Mouse (Mus musculus): ENCODE results near the gene Lnx2. TPM values are rescaled to one million over a fixed set of nuclear protein-coding genes. Genes with fewer than 3 reads are reported as not detected.

The Lnx2 gene
- polyA plus RNA-seq, 1 experiment from 2014 or later, result 17.2 TPM

GRCm38 (mm10) chr5:146983216-146983615 is 93.2 kb downstream of the Lnx2 start:
- H3K4me2 ChIP-seq (replicated peaks), result no peak overlapping the region
- 7% methylated on average over 8 of the region's 8 CpGs for WGBS
- H3K9me3 ChIP-seq (replicated peaks), result no peaks in the 10 kb centered on the region
- H3K36me3 ChIP-seq, result no peaks in the 10 kb centered on the region
- H3K4me3 ChIP-seq (replicated peaks), result no peak overlapping the region
- ATAC-seq (ENCODE audit: insufficient number of reproducible peaks, low FRiP score, low TSS enrichment, low read depth), result no peak
- H3K27me3 ChIP-seq, result peaks cover 12% of the 10 kb centered on the region
- 0 out of 2 replicates have a peak, but pooled peaks cover 3% of the 10 kb centered on the region for H3K4me1 ChIP-seq
- H3K27ac ChIP-seq (replicated peaks), result no peak overlapping the region
- H3K9ac ChIP-seq, result no peak overlapping the region

- Histone ChIP-seq H3K9me3 (replicated peaks) (no peaks in the 10 kb centered on the region), H3K4me1 (0 out of 2 replicates have a peak, but pooled peaks cover 3% of the 10 kb centered on the region), H3K36me3 (no peaks in the 10 kb centered on the region), H3K4me2 (replicated peaks) (no peak overlapping the region), H3K9ac (no peak overlapping the region), H3K27ac (replicated peaks) (no peak overlapping the region), H3K4me3 (replicated peaks) (no peak overlapping the region), H3K27me3 (peaks cover 12% of the 10 kb centered on the region)
- no peak for ATAC-seq (ENCODE audit: insufficient number of reproducible peaks, low FRiP score, low TSS enrichment, low read depth)
- 81% methylated on average over 6 of the region's 6 CpGs for WGBS
These were observed 95.0 kb downstream of the Lnx2 start for GRCm38 (mm10) chr5:146981376-146981775.

GRCm38 (mm10) chr5:146974781-146975123 is 101.6 kb downstream of the Lnx2 start:
- 56% methylated on average over 13 of the region's 13 CpGs for WGBS
- Histone ChIP-seq H3K27me3 (no peaks in the 10 kb centered on the region), H3K4me1 (no peaks in the 10 kb centered on the region), H3K4me3 (replicated peaks) (no peak overlapping the region), H3K9me3 (replicated peaks) (no peaks in the 10 kb centered on the region), H3K4me2 (replicated peaks) (no peak overlapping the region), H3K9ac (no peak overlapping the region), H3K27ac (replicated peaks) (no peak overlapping the region), H3K36me3 (no peaks in the 10 kb centered on the region)
- no peak for ATAC-seq (ENCODE audit: insufficient number of reproducible peaks, low FRiP score, low TSS enrichment, low read depth)

GRCm38 (mm10) chr5:146973858-146974780 is 102.3 kb downstream of the Lnx2 start:
- WGBS, result 79% methylated on average over 25 of the region's 25 CpGs
- Histone ChIP-seq H3K36me3 (no peaks in the 10 kb centered on the region), H3K9ac (no peak overlapping the region), H3K4me1 (no peaks in the 10 kb centered on the region), H3K9me3 (replicated peaks) (no peaks in the 10 kb centered on the region), H3K27ac (replicated peaks) (no peak overlapping the region), H3K4me3 (replicated peaks) (no peak overlapping the region), H3K27me3 (no peaks in the 10 kb centered on the region), H3K4me2 (replicated peaks) (no peak overlapping the region)
- ATAC-seq (ENCODE audit: insufficient number of reproducible peaks, low FRiP score, low TSS enrichment, low read depth), result no peak

- H3K27ac ChIP-seq (replicated peaks), result no peak overlapping the region
- H3K4me2 ChIP-seq (replicated peaks), result no peak overlapping the region
- no peak for ATAC-seq (ENCODE audit: insufficient number of reproducible peaks, low FRiP score, low TSS enrichment, low read depth)
- H3K9me3 ChIP-seq (replicated peaks), result no peaks in the 10 kb centered on the region
- H3K27me3 ChIP-seq, result no peaks in the 10 kb centered on the region
- H3K4me3 ChIP-seq (replicated peaks), result no peak overlapping the region
- 85% methylated on average over 9 of the region's 9 CpGs for WGBS
- H3K4me1 ChIP-seq, result no peaks in the 10 kb centered on the region
- H3K9ac ChIP-seq, result no peak overlapping the region
- no peaks in the 10 kb centered on the region for H3K36me3 ChIP-seq
These were observed 103.0 kb downstream of the Lnx2 start for GRCm38 (mm10) chr5:146973353-146973752.

GRCm38 (mm10) chr5:146971776-146972561 is 104.4 kb downstream of the Lnx2 start:
- H3K27ac ChIP-seq (replicated peaks), result no peak overlapping the region
- no peak overlapping the region for H3K4me3 ChIP-seq (replicated peaks)
- no peaks in the 10 kb centered on the region for H3K36me3 ChIP-seq
- H3K4me1 ChIP-seq, result no peaks in the 10 kb centered on the region
- H3K4me2 ChIP-seq (replicated peaks), result no peak overlapping the region
- no peaks in the 10 kb centered on the region for H3K27me3 ChIP-seq
- no peak for ATAC-seq (ENCODE audit: insufficient number of reproducible peaks, low FRiP score, low TSS enrichment, low read depth)
- H3K9ac ChIP-seq, result no peak overlapping the region
- no peaks in the 10 kb centered on the region for H3K9me3 ChIP-seq (replicated peaks)
- 45% methylated on average over 10 of the region's 10 CpGs for WGBS

- WGBS, result 64% methylated on average over 13 of the region's 13 CpGs
- ATAC-seq (ENCODE audit: insufficient number of reproducible peaks, low FRiP score, low TSS enrichment, low read depth), result no peak
These were observed 107.5 kb downstream of the Lnx2 start for GRCm38 (mm10) chr5:146968695-146969393.

More at GRCm38 (mm10) chr5:146968695-146969393, 107.5 kb downstream of the Lnx2 start:
- Histone ChIP-seq H3K9me3 (replicated peaks) (no peaks in the 10 kb centered on the region), H3K27ac (replicated peaks) (no peak overlapping the region), H3K4me2 (replicated peaks) (no peak overlapping the region), H3K4me1 (0 out of 2 replicates have a peak, but pooled peaks cover 3% of the 10 kb centered on the region), H3K36me3 (no peaks in the 10 kb centered on the region), H3K9ac (no peak overlapping the region), H3K27me3 (no peaks in the 10 kb centered on the region), H3K4me3 (replicated peaks) (no peak overlapping the region)

Other genes with a start within 250 kb of the Lnx2 start
- gene Rpl21, start 243.7 kb downstream of the Lnx2 start, polyA plus RNA-seq (2015; fragmentation: Nextera tagmentation; extraction: Ambion mirVana), result 545 and 547 TPM in 2 replicates
- 11.2 and 13.0 TPM in 2 replicates for gene Rasl11a, start 231.5 kb downstream of the Lnx2 start, polyA plus RNA-seq (2015; fragmentation: Nextera tagmentation; extraction: Ambion mirVana)
- gene Gtf3a, start 127.9 kb downstream of the Lnx2 start, polyA plus RNA-seq (2015; fragmentation: Nextera tagmentation; extraction: Ambion mirVana), result 96.9 and 105 TPM in 2 replicates
- gene Mtif3, start 112.8 kb downstream of the Lnx2 start, polyA plus RNA-seq (2015; fragmentation: Nextera tagmentation; extraction: Ambion mirVana), result 23.0 and 24.0 TPM in 2 replicates
- 139 and 142 TPM in 2 replicates for gene Polr1d, start 464 bp upstream of the Lnx2 start, polyA plus RNA-seq (2015; fragmentation: Nextera tagmentation; extraction: Ambion mirVana)
- not detected in 2 replicates for gene Gsx1, start 112.1 kb upstream of the Lnx2 start, polyA plus RNA-seq (2015; fragmentation: Nextera tagmentation; extraction: Ambion mirVana)
- gene Pdx1, start 193.4 kb upstream of the Lnx2 start, polyA plus RNA-seq (2015; fragmentation: Nextera tagmentation; extraction: Ambion mirVana), result not detected in 2 replicates
- gene Cdx2, start 230.7 kb upstream of the Lnx2 start, polyA plus RNA-seq (2015; fragmentation: Nextera tagmentation; extraction: Ambion mirVana), result not detected in 2 replicates
- not detected in 2 replicates for gene Urad, start 245.9 kb upstream of the Lnx2 start, polyA plus RNA-seq (2015; fragmentation: Nextera tagmentation; extraction: Ambion mirVana)

Measured in embryonic facial prominence, embryonic 15.5 days (tissue).